Mouse (Mus musculus): ENCODE measurements at regions not wholly inside any gene's neighbourhood (a gene's known extent, or its start where the extent isn't known, plus 50 kb on each side); places are given as distances from the start of the nearest gene placed in this dataset.

- no peak for TF ChIP-seq CTCF (IDR thresholded peaks at IDR 0.05; ENCODE audit: extremely low read depth, insufficient read depth, insufficient read length, insufficient replicate concordance)
- TF ChIP-seq POLR2A (IDR thresholded peaks at IDR 0.05; ENCODE audit: low read depth, low read length) = no peak
Observed at GRCm38 (mm10) chr13:104563019-104563418, 229.3 kb upstream of the Srek1ip1 start.
